Mouse (Mus musculus): ENCODE measurements around the gene Rnf130. TPM values are rescaled to one million over a fixed set of nuclear protein-coding genes. Genes with fewer than 3 reads are reported as not detected.
"Not testable (repeated sequence)": the region's sequence is repeated elsewhere in the genome, so short reads cannot be mapped to it uniquely, and the experiment has no call there.

The Rnf130 gene
- polyA plus RNA-seq, 1 experiment from 2014 or later: 84.2 TPM

DNA sequence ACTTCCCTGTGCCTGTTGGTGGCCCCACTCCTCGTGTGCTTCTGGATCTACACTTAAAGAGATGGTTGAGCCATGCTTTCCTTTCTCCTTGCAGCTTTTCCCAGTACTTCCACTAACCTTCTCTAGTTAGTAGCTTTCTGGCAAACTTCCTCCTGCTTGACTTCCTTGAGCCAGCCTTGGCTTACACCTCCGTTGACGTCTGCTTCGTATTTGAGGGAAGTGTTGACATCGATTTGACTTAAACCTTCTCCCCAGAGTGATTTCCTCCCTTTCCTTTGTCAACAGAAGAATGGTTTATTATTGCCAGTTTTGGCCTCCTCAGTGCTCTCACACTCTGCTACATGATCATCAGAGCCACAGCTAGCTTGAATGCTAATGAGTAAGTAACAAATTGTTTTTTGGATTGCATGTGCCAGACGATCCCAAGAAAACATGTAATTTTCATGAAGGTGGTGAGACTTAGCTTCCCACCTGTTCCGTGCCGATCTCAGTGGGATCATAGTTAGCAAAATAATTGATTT, 73.9 kb downstream of the Rnf130 start:
- Histone ChIP-seq H3K27ac (no peak overlapping the region), H3K4me2 (replicated peaks) (no peak overlapping the region), H3K4me1 (peaks cover 3% of the 10 kb centered on the region; the same call in 1 of the 2 replicates), H3K9ac (no peak overlapping the region), H3K27me3 (no peaks in the 10 kb centered on the region), H3K9me3 (replicated peaks) (no peaks in the 10 kb centered on the region), H3K36me3 (peaks cover 50% of the 10 kb centered on the region), H3K4me3 (no peak overlapping the region)
- no peak for ATAC-seq (ENCODE audit: low FRiP score)
- 87% methylated on average over 8 of the region's 8 CpGs for WGBS

GRCm38 (mm10) chr11:50099692-50100091, 74.5 kb downstream of the Rnf130 start:
- 89% methylated on average over 2 of the region's 2 CpGs for WGBS
- Histone ChIP-seq H3K27me3 (no peaks in the 10 kb centered on the region), H3K4me1 (peaks cover 3% of the 10 kb centered on the region; the same call in 1 of the 2 replicates), H3K9ac (no peak overlapping the region), H3K27ac (no peak overlapping the region), H3K36me3 (peaks cover 50% of the 10 kb centered on the region), H3K9me3 (replicated peaks) (no peaks in the 10 kb centered on the region), H3K4me2 (replicated peaks) (no peak overlapping the region), H3K4me3 (no peak overlapping the region)
- ATAC-seq (ENCODE audit: low FRiP score): no peak

DNA sequence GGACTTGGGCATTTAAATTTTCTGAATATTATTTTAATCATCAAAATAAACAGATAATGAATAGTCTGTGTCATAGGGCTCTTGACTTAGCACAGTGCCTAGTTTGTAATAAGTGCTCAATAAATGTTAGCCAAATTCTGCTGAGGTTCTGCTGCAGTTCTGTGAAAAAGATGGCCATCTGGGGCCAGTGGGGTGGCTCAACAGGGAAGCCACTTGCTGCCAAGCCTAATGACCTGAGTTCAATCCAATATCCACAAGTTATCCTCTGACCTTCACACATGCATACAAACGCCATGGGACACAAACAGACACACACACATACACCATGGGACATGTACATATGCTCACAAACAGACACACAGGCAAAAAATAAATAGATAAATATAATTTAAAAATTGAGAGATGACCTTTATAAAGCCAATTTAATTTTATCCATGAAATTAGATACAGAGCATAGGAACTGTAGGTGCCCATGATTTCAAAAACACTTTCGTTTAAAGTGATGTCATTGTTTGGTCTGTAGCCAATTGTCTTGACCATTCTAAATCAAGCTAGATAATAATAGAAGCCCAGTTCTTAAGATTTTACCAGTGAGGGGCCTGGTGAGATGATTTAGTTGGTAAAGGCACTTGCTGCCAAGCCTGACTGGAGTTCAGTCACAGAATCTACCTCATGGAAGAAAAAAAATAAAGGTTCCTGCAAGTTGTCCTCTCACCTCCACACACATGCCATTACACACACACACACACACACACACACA, 75.6 kb downstream of the Rnf130 start:
- H3K36me3 ChIP-seq: peaks cover 44% of the 10 kb centered on the region

GRCm38 (mm10) chr11:50101962-50102361, 76.8 kb downstream of the Rnf130 start:
- H3K36me3 ChIP-seq: peaks cover 34% of the 10 kb centered on the region
- H3K4me3 ChIP-seq; H3K27ac ChIP-seq; ATAC-seq (ENCODE audit: low FRiP score); H3K9ac ChIP-seq; H3K27me3 ChIP-seq; H3K4me2 ChIP-seq (replicated peaks); H3K4me1 ChIP-seq; H3K9me3 ChIP-seq (replicated peaks): not testable (repeated sequence)
- 93% methylated on average over 4 of the region's 4 CpGs for WGBS

More for the DNA sequence above, 75.6 kb downstream of the Rnf130 start:
- no peak overlapping the region for H3K9ac ChIP-seq
- H3K4me1 ChIP-seq: peaks cover 3% of the 10 kb centered on the region; the same call in 1 of the 2 replicates
- no peaks in the 10 kb centered on the region for H3K9me3 ChIP-seq (replicated peaks)
- H3K27me3 ChIP-seq: no peaks in the 10 kb centered on the region
- WGBS: 85% methylated on average over 2 of the region's 2 CpGs
- H3K4me3 ChIP-seq: no peak overlapping the region
- no peak overlapping the region for H3K27ac ChIP-seq
- no peak overlapping the region for H3K4me2 ChIP-seq (replicated peaks)
- no peak for ATAC-seq (ENCODE audit: low FRiP score)

DNA sequence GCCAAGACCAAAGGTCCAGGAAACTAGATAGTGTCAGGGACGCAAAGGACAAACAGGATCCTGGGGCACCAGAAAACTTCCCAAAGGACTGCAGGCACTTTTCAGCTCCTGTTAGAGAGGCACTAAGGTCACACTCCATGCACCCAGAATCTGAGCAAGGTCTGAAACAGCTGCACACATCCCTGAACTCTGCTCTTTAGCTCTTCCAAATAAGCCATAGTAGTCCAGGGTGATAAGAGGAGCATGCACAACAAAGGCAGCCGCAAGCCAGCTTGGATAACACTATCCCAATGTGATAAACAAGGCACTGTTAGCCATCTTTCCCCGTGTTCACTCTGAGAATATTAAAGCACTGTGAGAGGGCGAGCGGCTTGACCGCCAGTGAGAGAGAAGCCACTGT, 78.9 kb downstream of the Rnf130 start:
- Histone ChIP-seq H3K4me1 (peaks cover 3% of the 10 kb centered on the region; the same call in 1 of the 2 replicates), H3K36me3 (peaks cover 22% of the 10 kb centered on the region), H3K9me3 (replicated peaks) (no peaks in the 10 kb centered on the region), H3K4me2 (replicated peaks) (no peak overlapping the region), H3K27ac (peak overlapping the region; percentile 32; the same call in 1 of the 2 replicates), H3K27me3 (no peaks in the 10 kb centered on the region), H3K9ac (no peak overlapping the region), H3K4me3 (no peak overlapping the region)
- 85% methylated on average over 6 of the region's 6 CpGs for WGBS
- no peak for ATAC-seq (ENCODE audit: low FRiP score)

- no peak overlapping the region for H3K4me2 ChIP-seq (replicated peaks)
- no peak for ATAC-seq (ENCODE audit: low FRiP score)
- no peaks in the 10 kb centered on the region for H3K27me3 ChIP-seq
- WGBS: 94% methylated on average over 5 of the region's 5 CpGs
- no peak overlapping the region for H3K4me3 ChIP-seq
- H3K27ac ChIP-seq: no peak overlapping the region
- peaks cover 11% of the 10 kb centered on the region for H3K36me3 ChIP-seq
- H3K9me3 ChIP-seq (replicated peaks): no peaks in the 10 kb centered on the region
- H3K4me1 ChIP-seq: peaks cover 3% of the 10 kb centered on the region; the same call in 1 of the 2 replicates
- no peak overlapping the region for H3K9ac ChIP-seq
These were observed 80.1 kb downstream of the Rnf130 start for GRCm38 (mm10) chr11:50105237-50105636.

GRCm38 (mm10) chr11:50106024-50106423, 80.9 kb downstream of the Rnf130 start:
- no peak for ATAC-seq (ENCODE audit: low FRiP score)

DNA sequence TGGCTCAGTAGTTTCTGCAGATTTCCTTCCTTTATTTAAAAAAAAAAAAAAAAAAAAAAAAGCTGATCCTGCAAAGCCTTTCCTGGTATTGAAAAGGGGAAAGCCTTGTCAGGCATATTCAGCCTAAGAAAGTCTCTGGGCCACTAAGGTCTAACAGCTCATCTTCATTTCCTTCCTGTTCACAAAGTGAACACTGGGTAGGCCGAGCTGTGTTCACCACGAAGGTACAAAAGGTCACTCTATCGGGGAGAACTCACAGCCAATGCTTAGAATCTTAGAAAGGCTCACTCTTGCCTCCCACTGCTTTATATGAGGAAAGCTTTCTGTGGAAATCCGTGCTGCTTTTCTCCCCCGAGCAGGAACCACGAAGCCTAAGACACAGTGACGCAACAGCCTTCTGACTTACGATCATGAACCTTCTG, 83.7 kb downstream of the Rnf130 start:
- peaks cover 4% of the 10 kb centered on the region for H3K36me3 ChIP-seq
- H3K4me1 ChIP-seq: no peaks in the 10 kb centered on the region
- H3K27ac ChIP-seq: no peak overlapping the region; the same call in 1 of the 2 replicates
- no peaks in the 10 kb centered on the region for H3K27me3 ChIP-seq
- no peak overlapping the region for H3K9ac ChIP-seq
- H3K4me2 ChIP-seq (replicated peaks): no peak overlapping the region
- H3K4me3 ChIP-seq: no peak overlapping the region
- ATAC-seq (ENCODE audit: low FRiP score): no peak
- no peaks in the 10 kb centered on the region for H3K9me3 ChIP-seq (replicated peaks)
- 77% methylated on average over 8 of the region's 8 CpGs for WGBS

More at GRCm38 (mm10) chr11:50106024-50106423, 80.9 kb downstream of the Rnf130 start:
- no peak overlapping the region for H3K9ac ChIP-seq
- no peak overlapping the region for H3K4me3 ChIP-seq
- no peak overlapping the region for H3K27ac ChIP-seq
- H3K36me3 ChIP-seq: peaks cover 7% of the 10 kb centered on the region
- no peaks in the 10 kb centered on the region for H3K9me3 ChIP-seq (replicated peaks)
- peaks cover 3% of the 10 kb centered on the region; the same call in 1 of the 2 replicates for H3K4me1 ChIP-seq
- H3K4me2 ChIP-seq (replicated peaks): no peak overlapping the region
- H3K27me3 ChIP-seq: no peaks in the 10 kb centered on the region
- WGBS: 89% methylated on average over 7 of the region's 7 CpGs

GRCm38 (mm10) chr11:50114329-50114728, 89.2 kb downstream of the Rnf130 start:
- Histone ChIP-seq H3K9me3 (replicated peaks) (no peaks in the 10 kb centered on the region), H3K4me1 (no peaks in the 10 kb centered on the region), H3K9ac (no peak overlapping the region), H3K36me3 (peaks cover 10% of the 10 kb centered on the region), H3K4me2 (replicated peaks) (no peak overlapping the region), H3K4me3 (no peak overlapping the region), H3K27ac (no peak overlapping the region), H3K27me3 (no peaks in the 10 kb centered on the region)
- 15% methylated on average over 5 of the region's 5 CpGs for WGBS
- no peak for ATAC-seq (ENCODE audit: low FRiP score)

DNA sequence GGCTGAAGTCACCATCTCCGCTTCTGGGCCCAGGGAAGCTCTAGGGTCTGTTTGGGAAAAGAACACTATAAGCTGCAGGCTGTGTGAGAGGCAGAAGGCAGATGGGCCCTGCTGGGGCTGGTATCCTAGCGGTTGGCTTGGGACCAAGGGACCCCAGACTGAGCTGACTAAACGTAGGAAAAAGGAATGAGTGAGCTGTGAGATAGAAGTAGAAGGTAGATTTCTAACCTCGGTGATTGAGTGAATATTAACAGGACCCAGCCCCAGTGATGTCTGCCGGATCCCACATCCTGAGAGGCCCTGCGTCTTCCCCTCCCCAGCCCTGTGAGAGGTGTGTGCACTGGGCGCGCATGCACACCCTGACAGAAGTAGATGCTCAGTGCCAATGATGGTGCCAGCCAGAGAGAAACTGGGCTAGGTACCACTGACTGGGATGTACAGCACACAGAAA, 97.5 kb downstream of the Rnf130 start:
- peaks cover 28% of the 10 kb centered on the region for H3K36me3 ChIP-seq
- H3K9me3 ChIP-seq (replicated peaks): no peaks in the 10 kb centered on the region
- H3K27me3 ChIP-seq: no peaks in the 10 kb centered on the region
- WGBS: 93% methylated on average over 8 of the region's 8 CpGs
- no peak for ATAC-seq (ENCODE audit: low FRiP score)
- peaks cover under 1% of the 10 kb centered on the region; the same call in 1 of the 2 replicates for H3K4me1 ChIP-seq
- no peak overlapping the region for H3K27ac ChIP-seq
- H3K4me3 ChIP-seq: no peak overlapping the region
- no peak overlapping the region for H3K9ac ChIP-seq
- no peak overlapping the region for H3K4me2 ChIP-seq (replicated peaks)

GRCm38 (mm10) chr11:50127781-50128180, 102.6 kb downstream of the Rnf130 start:
- Histone ChIP-seq H3K36me3 (no peaks in the 10 kb centered on the region), H3K9ac (no peak overlapping the region), H3K4me1 (peaks cover 17% of the 10 kb centered on the region), H3K4me3 (no peak overlapping the region), H3K27me3 (no peaks in the 10 kb centered on the region), H3K27ac (no peak overlapping the region), H3K9me3 (replicated peaks) (no peaks in the 10 kb centered on the region), H3K4me2 (replicated peaks) (peak overlapping the region; percentile 37)
- no peak for ATAC-seq (ENCODE audit: low FRiP score)
- WGBS: 6% methylated on average over 10 of the region's 10 CpGs

- Histone ChIP-seq H3K9me3 (replicated peaks) (no peaks in the 10 kb centered on the region), H3K9ac (peak within 1 kb of the TSS; percentile 99), H3K4me1 (peaks cover 17% of the 10 kb centered on the region), H3K27me3 (no peaks in the 10 kb centered on the region), H3K4me3 (peak within 1 kb of the TSS; percentile 85), H3K4me2 (replicated peaks) (peak within 1 kb of the TSS; percentile 69), H3K27ac (peak within 1 kb of the TSS; percentile 90), H3K36me3 (peaks cover 8% of the 10 kb centered on the region)
- under 1% methylated on average over 67 of the region's 77 CpGs for WGBS
- ATAC-seq (ENCODE audit: low FRiP score): peak; percentile 94
These were observed 105.9 kb downstream of the Rnf130 start, which contains the start of gene Tbc1d9b for GRCm38 (mm10) chr11:50130811-50131766. Gene Tbc1d9b (plus strand): TSS chr11:50131396.

All from hindbrain, embryonic 12.5 days (tissue).